Mouse (Mus musculus): ENCODE measurements around the gene Dapk2.

DNA sequence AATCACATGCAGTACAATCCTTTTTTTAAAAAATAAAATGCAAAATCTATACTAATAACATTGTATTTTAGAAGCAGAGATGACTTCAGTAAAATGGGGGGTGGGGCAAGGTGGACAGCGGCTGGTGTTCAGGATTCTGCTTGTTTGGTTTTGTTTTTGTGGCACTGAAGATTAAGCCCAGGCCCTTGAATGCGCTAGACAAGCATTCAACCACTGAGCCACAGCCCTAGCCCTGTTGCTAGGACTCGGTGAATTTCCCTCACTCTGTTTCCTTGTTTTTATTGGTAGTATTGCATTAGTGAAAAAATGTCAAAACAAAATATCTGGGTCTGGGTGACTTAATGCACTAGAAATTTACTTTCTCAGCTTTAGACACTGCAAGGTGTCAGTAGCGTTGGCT lies 118.0 kb downstream of the Dapk2 start:
- TF ChIP-seq POLR2A (IDR thresholded peaks at IDR 0.05; ENCODE audit: low read depth, low read length) (no peak), CTCF (IDR thresholded peaks at IDR 0.05; ENCODE audit: borderline replicate concordance, insufficient read depth, low read length) (no peak)
